Mouse (Mus musculus) small intestine, adult 2 months (tissue): ENCODE measurements around the gene Ptpn14. TPM values are rescaled to one million over a fixed set of nuclear protein-coding genes. Genes with fewer than 3 reads are reported as not detected.

ENCODE experiments used
- H3K27ac ChIP-seq: fragments of 200-500 bp; 2 replicates; pipeline ENCODE4 v1.5.1; 2012; ENCODE audit warnings: low read depth, low read length, control low read depth, inconsistent platforms; ENCODE audit not compliant: insufficient read depth
- H3K27me3 ChIP-seq: fragments of 200-500 bp; 2 replicates; pipeline ENCODE4 v1.6.1; 2012; ENCODE audit warnings: mild to moderate bottlenecking, moderate library complexity, low read length, inconsistent platforms; ENCODE audit not compliant: control insufficient read depth, insufficient read depth
- H3K36me3 ChIP-seq: fragments of 200-500 bp; 2 replicates; pipeline ENCODE4 v1.6.1; 2012; ENCODE audit warnings: mild to moderate bottlenecking, low read length, control low read depth, inconsistent platforms; ENCODE audit not compliant: control insufficient read depth, insufficient read depth
- H3K4me1 ChIP-seq: fragments of 200-500 bp; 2 replicates; pipeline ENCODE4 v1.6.1; 2012; ENCODE audit warnings: low read length, inconsistent platforms, mixed read lengths; ENCODE audit not compliant: control insufficient read depth, insufficient read depth, insufficient read length
- H3K4me3 ChIP-seq: fragments of 200-500 bp; 2 replicates; pipeline ENCODE4 v1.5.1; 2012; ENCODE audit warnings: low read depth, mild to moderate bottlenecking, control low read depth, inconsistent platforms, low read length, moderate library complexity
- CTCF ChIP-seq: fragments of 200-500 bp; IDR thresholded peaks from 2 replicates; pipeline ENCODE4 v1.5.1; 2012; ENCODE audit warnings: low read depth, mild to moderate bottlenecking, control low read depth, inconsistent platforms, low read length, moderate library complexity, mixed read lengths; ENCODE audit not compliant: insufficient replicate concordance, insufficient read length; ENCODE audit errors: extremely low read depth
- POLR2A ChIP-seq: fragments of 200-500 bp; IDR thresholded peaks from 2 replicates; pipeline ENCODE4 v1.6.1; 2012; ENCODE audit warnings: low read depth, mild to moderate bottlenecking, control low read depth, inconsistent platforms, low read length, moderate library complexity
- WGBS: fragments of 180-500 bp; shearing (Covaris S2); methylation state at CpG from one replicate; pipeline ENCODE4 v1.1.7; 2018; 5-methylcytosine and 5-hydroxymethylcytosine counted together
- polyA plus RNA-seq: library from polyadenylated mRNA; depleted of rRNA; stranded (reverse); fragments of >200 nt; gene quantifications from 2 replicates; pipeline ENCODE4 v1.2.3, GENCODE M21; 2012

Ptpn14 gene
- polyA plus RNA-seq, 1 experiment: 2.5 TPM

DNA sequence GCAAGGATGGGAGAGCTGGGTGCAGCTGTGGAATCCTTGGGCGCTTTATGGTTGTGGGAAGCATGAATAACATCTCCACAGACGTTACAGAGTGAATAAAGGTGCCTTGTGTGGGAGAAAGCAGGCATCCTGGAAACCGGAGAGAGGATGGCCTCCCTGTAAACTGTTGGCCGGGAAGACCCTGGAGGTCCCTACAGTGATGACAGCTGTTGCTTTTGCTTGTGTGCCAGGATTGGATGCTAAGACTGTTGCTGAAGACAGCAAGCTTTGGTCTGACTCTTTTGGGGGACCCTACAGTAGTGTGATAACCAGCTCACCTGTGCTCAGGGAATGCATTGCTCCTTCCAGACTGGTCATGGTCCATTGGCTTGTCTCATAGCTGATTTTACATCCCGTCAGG lies 15.1 kb downstream of the Ptpn14 start:
- Histone ChIP-seq H3K36me3 (no peaks in the 10 kb centered on the region), H3K4me3 (no peak overlapping the region), H3K27me3 (no peaks in the 10 kb centered on the region), H3K27ac (no peak overlapping the region), H3K4me1 (no peaks in the 10 kb centered on the region)
- WGBS: 86% methylated on average over 5 of the region's 5 CpGs
- TF ChIP-seq CTCF: no peak
- TF ChIP-seq POLR2A: no peak

DNA sequence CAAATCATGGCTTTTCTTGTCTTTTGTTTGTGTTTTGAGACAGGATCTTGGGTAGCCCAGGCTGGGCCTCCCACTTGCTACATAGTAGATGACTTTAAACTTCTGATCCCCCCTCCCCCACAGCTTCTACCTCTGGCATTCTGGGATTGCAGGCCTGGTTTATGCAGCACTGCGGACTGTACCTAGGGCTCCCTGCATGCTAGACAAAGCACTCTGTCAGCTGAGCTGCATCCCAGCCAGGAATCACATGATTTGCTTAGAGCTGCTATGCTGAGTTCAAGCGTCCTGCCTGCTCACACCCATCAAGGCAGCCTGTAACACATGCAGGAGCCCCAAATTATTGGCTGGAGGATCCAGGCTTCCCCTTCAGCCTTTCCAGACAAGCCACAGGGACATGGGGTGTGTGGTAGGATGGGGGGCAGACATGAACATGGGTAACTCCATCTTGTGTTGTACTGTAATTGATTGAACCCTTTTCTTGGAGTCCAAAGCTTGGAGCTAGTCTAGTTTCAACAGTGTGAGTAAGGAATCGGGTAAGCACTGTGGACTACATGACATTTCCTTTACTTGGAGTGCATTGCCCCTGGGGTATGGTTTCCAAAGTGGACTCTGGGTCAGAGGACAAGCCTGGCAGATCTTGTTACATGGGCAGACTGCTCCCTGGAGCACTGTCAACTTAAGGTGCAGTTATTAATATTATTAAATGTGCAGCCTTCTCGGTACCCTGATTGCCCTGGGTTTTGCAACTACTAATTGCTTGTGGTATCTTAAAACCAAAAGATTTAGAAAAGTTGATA lies 17.0 kb downstream of the Ptpn14 start:
- Histone ChIP-seq H3K4me1 (no peaks in the 10 kb centered on the region), H3K36me3 (no peaks in the 10 kb centered on the region), H3K4me3 (no peak overlapping the region), H3K27me3 (no peaks in the 10 kb centered on the region), H3K27ac (no peak overlapping the region)
- no peak for TF ChIP-seq POLR2A
- 70% methylated on average over 4 of the region's 4 CpGs for WGBS

DNA sequence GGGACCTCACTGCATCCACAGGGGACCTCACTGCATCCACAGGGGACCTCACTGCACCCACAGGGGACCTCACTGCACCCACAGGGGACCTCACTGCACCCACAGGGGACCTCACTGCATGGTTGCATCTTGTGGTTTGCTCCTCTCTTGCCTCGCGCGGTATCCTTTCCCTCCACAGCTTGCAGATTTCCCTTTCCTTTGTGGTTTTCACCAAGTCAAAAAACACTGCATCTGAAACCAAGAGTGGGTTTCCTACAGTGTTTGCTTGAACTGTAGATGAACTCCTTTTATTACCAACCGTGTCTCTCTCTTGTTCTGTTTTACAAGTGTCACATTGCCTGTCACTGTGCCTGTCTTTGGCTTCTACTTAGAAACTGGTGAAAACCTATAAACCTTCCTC lies 18.5 kb downstream of the Ptpn14 start:
- 57% methylated on average over 4 of the region's 4 CpGs for WGBS
- H3K4me1 ChIP-seq: no peaks in the 10 kb centered on the region
- no peak overlapping the region for H3K4me3 ChIP-seq
- TF ChIP-seq CTCF (no peak), POLR2A (no peak)
- no peak overlapping the region for H3K27ac ChIP-seq
- H3K27me3 ChIP-seq: no peaks in the 10 kb centered on the region
- no peaks in the 10 kb centered on the region for H3K36me3 ChIP-seq

DNA sequence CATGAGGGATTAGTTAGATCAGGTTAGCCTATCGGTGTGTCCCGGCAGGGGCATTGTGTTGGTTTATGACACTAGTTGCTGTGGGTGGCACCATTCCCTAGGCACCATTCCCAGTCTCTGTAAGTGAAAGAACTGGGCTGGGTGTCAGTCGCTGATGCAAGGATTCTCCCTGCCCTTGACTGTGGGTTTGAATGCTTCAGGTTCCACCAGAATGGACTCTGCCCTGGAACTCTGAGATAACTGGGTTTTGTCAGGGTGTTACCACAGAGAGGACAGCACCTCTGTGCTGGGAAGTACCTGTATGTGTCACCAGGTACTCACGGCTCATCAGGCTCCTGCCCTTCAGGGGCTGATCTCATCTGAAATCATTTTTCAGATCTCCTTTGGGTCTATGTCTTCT lies 21.7 kb downstream of the Ptpn14 start:
- WGBS: 69% methylated on average over 4 of the region's 4 CpGs
- Histone ChIP-seq H3K4me1 (no peaks in the 10 kb centered on the region), H3K4me3 (no peak overlapping the region), H3K27ac (no peak overlapping the region), H3K36me3 (no peaks in the 10 kb centered on the region), H3K27me3 (no peaks in the 10 kb centered on the region)
- TF ChIP-seq CTCF: no peak
- no peak for TF ChIP-seq POLR2A

DNA sequence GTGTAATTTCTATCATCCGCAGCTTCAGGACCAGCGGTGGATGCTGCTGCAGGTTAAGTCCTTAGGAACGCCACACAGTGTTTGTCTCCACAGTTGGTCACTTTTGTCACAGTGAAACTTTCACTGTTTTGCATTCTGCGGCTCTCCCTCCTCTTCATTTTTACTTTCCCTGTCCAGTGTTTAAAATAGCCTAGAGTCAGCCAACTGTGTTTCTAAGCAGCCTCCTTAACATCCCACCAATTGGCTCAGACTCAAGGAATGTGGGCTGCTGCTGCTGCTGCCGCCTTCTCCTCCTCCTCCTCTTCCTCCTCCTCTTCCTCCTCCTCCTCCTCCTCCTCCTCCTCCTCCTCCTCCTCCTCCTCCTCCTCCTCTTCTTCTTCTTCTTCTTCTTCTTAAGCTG lies 22.2 kb downstream of the Ptpn14 start:
- Histone ChIP-seq H3K4me1 (no peaks in the 10 kb centered on the region), H3K27me3 (no peaks in the 10 kb centered on the region), H3K27ac (no peak overlapping the region), H3K36me3 (no peaks in the 10 kb centered on the region), H3K4me3 (no peak overlapping the region)
- no peak for TF ChIP-seq POLR2A
- no peak for TF ChIP-seq CTCF
- 77% methylated on average over 5 of the region's 5 CpGs for WGBS

DNA sequence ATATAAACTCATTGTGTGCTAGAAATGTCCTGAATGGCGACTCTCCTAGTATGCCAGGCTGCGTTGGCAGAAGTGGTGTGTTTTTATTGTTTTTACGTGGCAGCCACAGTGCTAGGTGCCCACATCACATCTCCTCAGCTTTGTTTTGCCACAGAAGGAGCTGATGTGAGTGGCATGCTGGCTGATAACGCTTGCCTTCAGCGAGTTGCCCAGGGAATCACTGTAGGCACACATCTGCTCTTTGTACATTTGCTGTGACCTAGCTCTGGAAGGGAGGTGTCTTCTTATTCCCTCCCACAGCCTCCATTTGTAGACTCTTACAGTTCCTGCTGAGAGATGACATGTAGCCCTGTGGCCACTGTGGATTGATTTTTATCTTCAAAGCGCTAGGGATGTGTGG lies 24.2 kb downstream of the Ptpn14 start:
- no peak overlapping the region for H3K27ac ChIP-seq
- H3K4me3 ChIP-seq: no peak overlapping the region
- no peaks in the 10 kb centered on the region for H3K36me3 ChIP-seq
- no peaks in the 10 kb centered on the region for H3K4me1 ChIP-seq
- no peak for TF ChIP-seq POLR2A
- TF ChIP-seq CTCF: no peak
- H3K27me3 ChIP-seq: no peaks in the 10 kb centered on the region
- WGBS: 70% methylated on average over 6 of the region's 6 CpGs

DNA sequence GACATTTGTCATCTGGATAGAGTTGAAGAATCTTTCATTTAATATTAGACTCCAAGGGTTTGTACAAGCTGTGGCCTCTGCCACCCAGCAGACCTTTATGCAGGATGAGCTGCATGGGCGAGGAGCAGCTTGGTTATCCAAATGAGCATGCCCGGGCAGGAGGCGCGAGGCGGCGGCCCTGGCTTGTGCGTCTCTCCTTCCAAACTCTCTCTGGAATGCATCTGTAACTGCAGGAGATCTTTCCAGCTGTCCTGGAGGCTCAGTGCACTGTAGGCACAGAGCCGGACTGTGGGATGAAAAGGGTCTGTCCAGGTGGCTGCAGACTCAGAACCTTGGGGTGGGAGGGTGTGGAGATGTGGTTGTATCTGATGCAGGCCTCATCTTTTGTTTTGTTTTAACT lies 27.0 kb downstream of the Ptpn14 start:
- 86% methylated on average over 8 of the region's 8 CpGs for WGBS
- H3K36me3 ChIP-seq: no peaks in the 10 kb centered on the region
- no peak for TF ChIP-seq CTCF
- no peak for TF ChIP-seq POLR2A
- no peaks in the 10 kb centered on the region for H3K27me3 ChIP-seq
- no peak overlapping the region for H3K4me3 ChIP-seq
- no peak overlapping the region for H3K27ac ChIP-seq
- H3K4me1 ChIP-seq: no peaks in the 10 kb centered on the region
